ENCODE assay signal across 21 mouse cellular contexts in the genomic region with DNA sequence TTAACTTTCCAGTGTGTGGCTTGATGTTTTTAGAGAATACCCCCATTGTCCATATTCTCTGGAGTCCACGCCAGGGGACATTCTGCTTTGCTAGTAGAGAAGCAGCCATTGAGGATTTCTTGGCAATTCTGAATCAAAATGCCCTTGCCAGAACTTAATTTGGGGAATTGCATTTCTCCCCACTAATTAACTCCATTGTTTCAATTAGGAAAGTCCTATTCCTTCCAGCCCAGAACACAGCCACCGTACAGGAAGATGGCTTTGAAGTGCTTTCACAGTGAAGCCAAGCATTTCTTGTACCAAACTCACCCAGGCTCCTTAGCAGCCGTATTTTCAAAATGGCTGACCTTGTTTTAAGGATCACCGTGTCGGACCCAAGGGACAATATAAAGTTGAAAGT.
DNase-seq lines count a peak whose midpoint lies in the region; ATAC-seq lines count a peak whose summit lies in the region.
"Had no signal": no experiment of that assay in that cellular context is flagged by ENCODE, and none has a peak within 500 bp of the region (broad histone marks: within the 10 kb centered on the region; RNA-seq: fewer than 3 reads in every experiment).

No protein-coding gene starts in this region.

- no peaks in the 10 kb centered on the region for H3K36me3 ChIP-seq in forebrain, embryonic 13.5 days (ENCODE audit: poor library complexity, severe bottlenecking)
- H3K36me3 ChIP-seq in forebrain, embryonic 15.5 days: no peaks in the 10 kb centered on the region
- H3K36me3 ChIP-seq: embryonic facial prominence, embryonic 15.5 days; heart, embryonic 10.5 days; hindbrain, embryonic 15.5 days; intestine, embryonic 15.5 days; midbrain, embryonic 15.5 days had no signal

- H3K9ac ChIP-seq in forebrain, embryonic 13.5 days: no peak overlapping the region
- H3K9ac ChIP-seq in forebrain, embryonic 15.5 days (replicated peaks): no peak overlapping the region
- H3K9ac ChIP-seq: embryonic facial prominence, embryonic 15.5 days; hindbrain, embryonic 15.5 days; intestine, embryonic 15.5 days; midbrain, embryonic 15.5 days had no signal

- 0 out of 2 replicates have a peak, but pooled peaks have one; percentile 30 for ATAC-seq in forebrain, embryonic 13.5 days
- no peak for ATAC-seq in forebrain, embryonic 15.5 days (replicated peaks)
- ATAC-seq: activated CD4-positive, CD25-positive, alpha-beta regulatory T cell, adult 4 months; intestine, embryonic 15.5 days; midbrain, embryonic 15.5 days had no signal

- no peaks in the 10 kb centered on the region; the same call in 1 of the 2 replicates for H3K4me1 ChIP-seq in forebrain, embryonic 13.5 days
- H3K4me1 ChIP-seq in forebrain, embryonic 15.5 days: peaks cover 6% of the 10 kb centered on the region; the same call in 1 of the 2 replicates
- H3K4me1 ChIP-seq: embryonic facial prominence, embryonic 15.5 days; intestine, embryonic 15.5 days; midbrain, embryonic 15.5 days had no signal

- no peaks in the 10 kb centered on the region for H3K27me3 ChIP-seq in forebrain, embryonic 13.5 days
- H3K27me3 ChIP-seq in forebrain, embryonic 15.5 days: no peaks in the 10 kb centered on the region
- H3K27me3 ChIP-seq: embryonic facial prominence, embryonic 15.5 days; hindbrain, embryonic 15.5 days; intestine, embryonic 15.5 days; midbrain, embryonic 15.5 days had no signal

- H3K27ac ChIP-seq in forebrain, embryonic 13.5 days: no peak overlapping the region
- no peak overlapping the region for H3K27ac ChIP-seq in forebrain, embryonic 15.5 days (replicated peaks)
- H3K27ac ChIP-seq: embryonic facial prominence, embryonic 15.5 days; gastrocnemius, adult 2 months; heart, embryonic 10.5 days; hindbrain, embryonic 15.5 days; intestine, embryonic 15.5 days; macrophage; midbrain, embryonic 15.5 days had no signal

- peak; percentile 4 for DNase-seq in heart, adult 11 months
- no peak for DNase-seq in heart, adult 9 months (ENCODE audit: low spot score in 2 of 2)
- DNase-seq in left cerebral cortex, adult 9 months (ENCODE audit: low spot score in 2 of 2): peak; percentile 13 to 31
- DNase-seq in left cerebral cortex, postnatal 36 days (ENCODE audit: low spot score in 2 of 2): no peak
- peak; percentile 16 for DNase-seq in brain, adult 2 months (ENCODE audit: low read depth, low spot score)
- no peak for DNase-seq in urinary bladder, adult 18-20 months (ENCODE audit: low spot score in 2 of 2)
- DNase-seq: adrenal gland, adult 8-10 months; cerebellum, adult 9-11 months; gastrocnemius, adult 2 months; heart, postnatal 4 days; kidney, adult 8-10 months; kidney, postnatal 14 days had no signal

- 69% methylated on average over 5 of the region's 5 CpGs for WGBS in forebrain, embryonic 13.5 days
- 61% methylated on average over 5 of the region's 5 CpGs for WGBS in forebrain, embryonic 15.5 days

- H3K9me3 ChIP-seq in forebrain, embryonic 13.5 days (replicated peaks): no peaks in the 10 kb centered on the region
- no peaks in the 10 kb centered on the region for H3K9me3 ChIP-seq in forebrain, embryonic 15.5 days
- H3K9me3 ChIP-seq: embryonic facial prominence, embryonic 15.5 days; heart, embryonic 10.5 days; hindbrain, embryonic 15.5 days; intestine, embryonic 15.5 days; midbrain, embryonic 15.5 days had no signal

- H3K4me2 ChIP-seq in forebrain, embryonic 13.5 days: no peak overlapping the region
- H3K4me2 ChIP-seq in forebrain, embryonic 15.5 days (replicated peaks): no peak overlapping the region
- H3K4me2 ChIP-seq: embryonic facial prominence, embryonic 15.5 days; hindbrain, embryonic 15.5 days; intestine, embryonic 15.5 days; midbrain, embryonic 15.5 days had no signal

- no peak overlapping the region for H3K4me3 ChIP-seq in forebrain, embryonic 13.5 days
- H3K4me3 ChIP-seq in forebrain, embryonic 15.5 days: no peak overlapping the region
- H3K4me3 ChIP-seq: embryonic facial prominence, embryonic 15.5 days; gastrocnemius, adult 2 months; heart, embryonic 10.5 days; hindbrain, embryonic 15.5 days; intestine, embryonic 15.5 days; midbrain, embryonic 15.5 days had no signal

- intact Hi-C loops in left cerebral cortex, postnatal 36 days (cut with DNase I): no loop called here

Comparison
In these comparisons a context has a peak if more than half of its experiments do, and no peak if none do; other contexts are left out.
1. DNase-seq: peak in heart, adult 11 months (single experiment), left cerebral cortex, adult 9 months (2 of 2) and brain, adult 2 months (single experiment); none in heart, adult 9 months (0 of 2), left cerebral cortex, postnatal 36 days (0 of 2) and urinary bladder, adult 18-20 months (0 of 2).